Mouse (Mus musculus) T-helper 1 cell (primary cell): ENCODE data around the gene Kif27.

Source experiments
- in situ Hi-C: fragments of 300-600 bp; cut with MboI, MseI; formaldehyde crosslinking; loops from one replicate; pipeline ENCODE4 v1.15.1; 2025; ENCODE audit warnings: high pct_unique_total_duplicates

Gene Kif27

GRCm38 (mm10) chr13:58283466-58283865, 75.5 kb downstream of the Kif27 start:
- in situ Hi-C loops = loop anchor here (10.0 to 25.0 kb wide), 2 partner anchors 254 to 279 kb away; no protein-coding TSS in a partner anchor

- in situ Hi-C loops = loop anchor here (10.0 to 25.0 kb wide), 2 partner anchors 255 to 277 kb away; no protein-coding TSS in a partner anchor
These were observed 77.0 kb downstream of the Kif27 start for GRCm38 (mm10) chr13:58281936-58282335.

GRCm38 (mm10) chr13:58280528-58280927, 78.4 kb downstream of the Kif27 start:
- in situ Hi-C loops = loop anchor here (10.0 to 25.0 kb wide), 2 partner anchors 257 to 276 kb away; no protein-coding TSS in a partner anchor

GRCm38 (mm10) chr13:58276256-58276655, 82.7 kb downstream of the Kif27 start:
- in situ Hi-C loops = loop anchor here (5.0 to 25.0 kb wide), 2 partner anchors 101 to 261 kb away; no protein-coding TSS in a partner anchor

- in situ Hi-C loops = loop anchor here (5.0 to 25.0 kb wide), 2 partner anchors 102 to 262 kb away; no protein-coding TSS in a partner anchor
These were observed 83.3 kb downstream of the Kif27 start, which contains the start of gene Gkap1 for GRCm38 (mm10) chr13:58275599-58275998. Gene Gkap1 (minus strand): TSS chr13:58275699.

- in situ Hi-C loops = loop anchor here (5.0 to 25.0 kb wide), 2 partner anchors 102 to 262 kb away; no protein-coding TSS in a partner anchor
These were observed 83.8 kb downstream of the Kif27 start for GRCm38 (mm10) chr13:58275076-58275475.

GRCm38 (mm10) chr13:58274259-58274991, 84.5 kb downstream of the Kif27 start:
- in situ Hi-C loops = no loop called here

- in situ Hi-C loops = no loop called here
These were observed 85.3 kb downstream of the Kif27 start for GRCm38 (mm10) chr13:58273411-58274258.

- in situ Hi-C loops = no loop called here
These were observed 92.1 kb downstream of the Kif27 start for GRCm38 (mm10) chr13:58266864-58267263.

GRCm38 (mm10) chr13:58263546-58263945, 95.4 kb downstream of the Kif27 start:
- in situ Hi-C loops = no loop called here

GRCm38 (mm10) chr13:58261674-58262073, 97.2 kb downstream of the Kif27 start:
- in situ Hi-C loops = no loop called here

- in situ Hi-C loops = no loop called here
These were observed 105.7 kb downstream of the Kif27 start for GRCm38 (mm10) chr13:58253268-58253667.

GRCm38 (mm10) chr13:58248957-58249356, 110.0 kb downstream of the Kif27 start:
- in situ Hi-C loops = no loop called here
